Comparison of ENCODE assay signal across 19 mouse cellular contexts in the genomic region with DNA sequence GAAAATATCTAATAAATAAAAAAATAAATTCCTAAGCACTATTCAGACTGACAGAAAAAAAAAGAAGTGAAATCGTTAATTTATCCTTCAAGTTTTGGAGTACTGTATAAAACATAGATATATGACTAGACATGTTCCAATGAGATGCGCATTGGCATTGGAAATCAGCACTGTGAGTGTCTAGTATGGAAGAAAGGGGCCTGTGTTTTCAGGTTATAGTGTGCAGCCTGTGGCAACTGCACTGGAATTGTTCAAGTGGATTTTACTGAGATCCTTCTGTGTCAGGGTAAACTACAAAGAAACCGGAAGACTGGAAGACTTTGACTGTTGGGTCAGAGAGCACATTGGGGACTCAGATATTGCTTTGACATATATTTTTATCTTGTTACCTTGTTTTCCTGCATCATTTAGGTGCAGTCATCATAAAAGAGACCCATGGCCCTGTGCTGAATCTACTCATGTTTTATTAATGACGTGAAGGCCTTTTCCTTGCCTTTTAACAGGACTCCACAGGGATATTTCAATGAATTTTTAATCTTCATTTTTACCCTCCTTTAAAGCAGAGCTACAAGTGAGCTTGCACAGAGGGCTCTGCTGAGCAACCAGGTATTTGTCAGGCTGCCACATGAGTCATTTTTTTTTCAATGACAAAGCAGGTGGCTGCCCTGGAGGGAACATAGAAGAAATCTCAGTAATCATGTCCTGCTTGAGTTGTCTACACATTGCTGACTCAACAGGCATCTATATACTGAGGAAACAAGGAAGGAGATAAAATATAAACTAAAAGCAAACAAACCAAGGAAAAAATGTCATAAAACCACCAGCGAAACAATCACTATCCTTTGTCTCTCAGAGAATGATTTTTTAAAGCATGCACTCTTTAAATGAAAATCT.
DNase-seq lines count a peak whose midpoint lies in the region; ATAC-seq and TF ChIP-seq lines count a peak whose summit lies in the region.
"Had no signal": no experiment of that assay in that cellular context is flagged by ENCODE, and none has a peak within 500 bp of the region (broad histone marks: within the 10 kb centered on the region; RNA-seq: fewer than 3 reads in every experiment).

No protein-coding gene starts in this region.

- peak; percentile 26 for DNase-seq in cerebellum, postnatal 10 days
- no peak for DNase-seq in cerebellum, adult 11 months
- no peak for DNase-seq in kidney, postnatal 4 days
- peak; percentile 14 for DNase-seq in stomach, postnatal 0 days (ENCODE audit: low spot score)
- no peak for DNase-seq in left cerebral cortex, postnatal 25 days (ENCODE audit: low spot score in 2 of 2)
- no peak for DNase-seq in heart, adult 11 months
- DNase-seq: heart, postnatal 4 days; kidney, adult 2 months; kidney, postnatal 25 days; right cerebral cortex, postnatal 25 days; thymus, postnatal 14 days had no signal

- no peak overlapping the region for H3K9ac ChIP-seq in kidney, embryonic 15.5 days
- H3K9ac ChIP-seq in midbrain, embryonic 13.5 days (replicated peaks): no peak overlapping the region
- H3K9ac ChIP-seq in stomach, postnatal 0 days (ENCODE audit: low read length): no peak overlapping the region
- H3K9ac ChIP-seq: embryonic facial prominence, embryonic 15.5 days; forebrain, embryonic 15.5 days; heart, embryonic 13.5 days; limb, embryonic 15.5 days had no signal

- no peak for ATAC-seq in kidney, embryonic 15.5 days (replicated peaks; ENCODE audit: low FRiP score)
- peak; percentile 89 for ATAC-seq in midbrain, embryonic 13.5 days
- peak; percentile 85 for ATAC-seq in stomach, postnatal 0 days (ENCODE audit: low FRiP score, low TSS enrichment)
- ATAC-seq: CD4-positive, CD25-positive, alpha-beta regulatory T cell, adult 4 months; forebrain, embryonic 15.5 days had no signal

- WGBS in kidney, embryonic 15.5 days: 79% methylated on average over 5 of the region's 5 CpGs
- WGBS in midbrain, embryonic 13.5 days: 86% methylated on average over 5 of the region's 5 CpGs
- 67% methylated on average over 5 of the region's 5 CpGs for WGBS in stomach, postnatal 0 days

- no peak overlapping the region for H3K4me3 ChIP-seq in kidney, embryonic 15.5 days (replicated peaks)
- H3K4me3 ChIP-seq in midbrain, embryonic 13.5 days (replicated peaks): no peak overlapping the region
- no peak overlapping the region for H3K4me3 ChIP-seq in stomach, postnatal 0 days (ENCODE audit: low read depth, low read length)
- H3K4me3 ChIP-seq: embryonic facial prominence, embryonic 15.5 days; forebrain, embryonic 15.5 days; heart, embryonic 13.5 days; limb, embryonic 15.5 days had no signal

- H3K9me3 ChIP-seq in kidney, embryonic 15.5 days (replicated peaks): no peaks in the 10 kb centered on the region
- no peaks in the 10 kb centered on the region for H3K9me3 ChIP-seq in midbrain, embryonic 13.5 days
- no peaks in the 10 kb centered on the region for H3K9me3 ChIP-seq in stomach, postnatal 0 days (ENCODE audit: control insufficient read depth, low read length)
- H3K9me3 ChIP-seq: embryonic facial prominence, embryonic 15.5 days; forebrain, embryonic 15.5 days; G1E; heart, embryonic 13.5 days; limb, embryonic 15.5 days had no signal

- intact Hi-C loops in left cerebral cortex, postnatal 25 days (cut with DNase I): no loop called here

- 0 out of 2 replicates have a peak overlapping the region, but pooled peaks have one; percentile 18 for H3K27ac ChIP-seq in kidney, embryonic 15.5 days
- H3K27ac ChIP-seq in midbrain, embryonic 13.5 days: no peak overlapping the region
- H3K27ac ChIP-seq in stomach, postnatal 0 days (replicated peaks): no peak overlapping the region
- H3K27ac ChIP-seq: embryonic facial prominence, embryonic 15.5 days; forebrain, embryonic 15.5 days; heart, embryonic 13.5 days; limb, embryonic 15.5 days had no signal

- H3K27me3 ChIP-seq in kidney, embryonic 15.5 days: no peaks in the 10 kb centered on the region
- H3K27me3 ChIP-seq in midbrain, embryonic 13.5 days: no peaks in the 10 kb centered on the region
- no peaks in the 10 kb centered on the region for H3K27me3 ChIP-seq in stomach, postnatal 0 days (ENCODE audit: control insufficient read depth, insufficient read depth, low read length)
- H3K27me3 ChIP-seq: embryonic facial prominence, embryonic 15.5 days; forebrain, embryonic 15.5 days; heart, embryonic 13.5 days; limb, embryonic 15.5 days had no signal

- no peak overlapping the region for H3K4me2 ChIP-seq in kidney, embryonic 15.5 days
- H3K4me2 ChIP-seq in midbrain, embryonic 13.5 days (replicated peaks): no peak overlapping the region
- H3K4me2 ChIP-seq in stomach, postnatal 0 days (replicated peaks; ENCODE audit: low read depth): no peak overlapping the region
- H3K4me2 ChIP-seq: embryonic facial prominence, embryonic 15.5 days; forebrain, embryonic 15.5 days; heart, embryonic 13.5 days; limb, embryonic 15.5 days had no signal

- no peak for TF ChIP-seq CTCF in stomach, postnatal 0 days (IDR thresholded peaks at IDR 0.05; ENCODE audit: low read depth)

- no peak for TF ChIP-seq EP300 in stomach, postnatal 0 days (optimal IDR thresholded peaks at IDR 0.05)

- H3K36me3 ChIP-seq in kidney, embryonic 15.5 days: no peaks in the 10 kb centered on the region
- H3K36me3 ChIP-seq in midbrain, embryonic 13.5 days: no peaks in the 10 kb centered on the region
- H3K36me3 ChIP-seq in stomach, postnatal 0 days (ENCODE audit: control insufficient read depth, insufficient read depth, low read length): no peaks in the 10 kb centered on the region
- H3K36me3 ChIP-seq: embryonic facial prominence, embryonic 15.5 days; forebrain, embryonic 15.5 days; G1E; heart, embryonic 13.5 days; limb, embryonic 15.5 days had no signal

- H3K4me1 ChIP-seq in kidney, embryonic 15.5 days: no peaks in the 10 kb centered on the region
- H3K4me1 ChIP-seq in midbrain, embryonic 13.5 days (replicated peaks): 0 out of 2 replicates have a peak, but pooled peaks cover 3% of the 10 kb centered on the region
- H3K4me1 ChIP-seq in stomach, postnatal 0 days (replicated peaks; ENCODE audit: control insufficient read depth, insufficient read depth): no peaks in the 10 kb centered on the region
- H3K4me1 ChIP-seq: embryonic facial prominence, embryonic 15.5 days; forebrain, embryonic 15.5 days; heart, embryonic 13.5 days; limb, embryonic 15.5 days had no signal

Comparison
In these comparisons a context has a peak if more than half of its experiments do, and no peak if none do; other contexts are left out.
1. DNase-seq: peak in cerebellum, postnatal 10 days (2 of 2) and stomach, postnatal 0 days (single experiment); none in cerebellum, adult 11 months (single experiment), kidney, postnatal 4 days (0 of 2), left cerebral cortex, postnatal 25 days (0 of 2) and heart, adult 11 months (single experiment).